Mouse (Mus musculus): Measurements from ENCODE around the gene Doc2b. TPM values are rescaled to one million over a fixed set of nuclear protein-coding genes. Genes with fewer than 3 reads are reported as not detected.
A peak's percentile ranks its signal among the peaks of the same experiment; 100 is the strongest.

Gene Doc2b
- polyA plus RNA-seq, 1 experiment from 2014 or later = 0.23 TPM

GRCm38 (mm10) chr11:75760785-75761184 lies 35.1 kb downstream of the Doc2b start:
- WGBS = 88% methylated on average over 5 of the region's 5 CpGs
- ATAC-seq (ENCODE audit: extremely low read depth, insufficient number of reproducible peaks, low FRiP score, low TSS enrichment) = no peak
- no peaks in the 10 kb centered on the region for H3K27me3 ChIP-seq (replicated peaks)

GRCm38 (mm10) chr11:75758553-75758952 lies 37.3 kb downstream of the Doc2b start:
- H3K36me3 ChIP-seq = peaks cover 91% of the 10 kb centered on the region
- H3K4me2 ChIP-seq = no peak overlapping the region
- H3K4me3 ChIP-seq = no peak overlapping the region
- H3K27me3 ChIP-seq (replicated peaks) = no peaks in the 10 kb centered on the region
- no peak overlapping the region for H3K9ac ChIP-seq
- H3K9me3 ChIP-seq = no peaks in the 10 kb centered on the region
- ATAC-seq (ENCODE audit: extremely low read depth, insufficient number of reproducible peaks, low FRiP score, low TSS enrichment) = no peak
- H3K27ac ChIP-seq (replicated peaks) = no peak overlapping the region
- H3K4me1 ChIP-seq = no peaks in the 10 kb centered on the region
- WGBS = 89% methylated on average over 1 of the region's 1 CpGs

More at GRCm38 (mm10) chr11:75760785-75761184, 35.1 kb downstream of the Doc2b start:
- H3K36me3 ChIP-seq = peaks cover 97% of the 10 kb centered on the region
- H3K4me2 ChIP-seq = no peak overlapping the region
- no peak overlapping the region for H3K9ac ChIP-seq
- H3K9me3 ChIP-seq = no peaks in the 10 kb centered on the region
- no peak overlapping the region for H3K27ac ChIP-seq (replicated peaks)
- H3K4me3 ChIP-seq = no peak overlapping the region
- H3K4me1 ChIP-seq = no peaks in the 10 kb centered on the region

- no peak for ATAC-seq (ENCODE audit: extremely low read depth, insufficient number of reproducible peaks, low FRiP score, low TSS enrichment)
- Histone ChIP-seq H3K9me3 (no peaks in the 10 kb centered on the region), H3K4me2 (no peak overlapping the region), H3K4me3 (no peak overlapping the region), H3K36me3 (peaks cover 87% of the 10 kb centered on the region), H3K27me3 (replicated peaks) (no peaks in the 10 kb centered on the region), H3K27ac (replicated peaks) (no peak overlapping the region), H3K9ac (no peak overlapping the region), H3K4me1 (0 out of 2 replicates have a peak, but pooled peaks cover 6% of the 10 kb centered on the region)
- WGBS = 68% methylated on average over 8 of the region's 8 CpGs
Observed at GRCm38 (mm10) chr11:75756687-75757086, 39.2 kb downstream of the Doc2b start.

GRCm38 (mm10) chr11:75751082-75751481 lies 44.8 kb downstream of the Doc2b start:
- H3K36me3 ChIP-seq = peaks cover 42% of the 10 kb centered on the region
- H3K9me3 ChIP-seq = no peaks in the 10 kb centered on the region
- peaks cover 59% of the 10 kb centered on the region for H3K4me1 ChIP-seq
- H3K27ac ChIP-seq (replicated peaks) = no peak overlapping the region
- 80% methylated on average over 4 of the region's 4 CpGs for WGBS
- no peaks in the 10 kb centered on the region for H3K27me3 ChIP-seq (replicated peaks)
- ATAC-seq (ENCODE audit: extremely low read depth, insufficient number of reproducible peaks, low FRiP score, low TSS enrichment) = no peak
- no peak overlapping the region for H3K9ac ChIP-seq
- no peak overlapping the region for H3K4me2 ChIP-seq
- H3K4me3 ChIP-seq = no peak overlapping the region

- Histone ChIP-seq H3K36me3 (peaks cover 37% of the 10 kb centered on the region), H3K9me3 (no peaks in the 10 kb centered on the region), H3K4me2 (no peak overlapping the region), H3K4me3 (no peak overlapping the region), H3K4me1 (peaks cover 63% of the 10 kb centered on the region), H3K27ac (replicated peaks) (no peak overlapping the region), H3K9ac (no peak overlapping the region), H3K27me3 (replicated peaks) (no peaks in the 10 kb centered on the region)
- no peak for ATAC-seq (ENCODE audit: extremely low read depth, insufficient number of reproducible peaks, low FRiP score, low TSS enrichment)
- WGBS = 76% methylated on average over 1 of the region's 1 CpGs
Observed at GRCm38 (mm10) chr11:75750537-75750936, 45.3 kb downstream of the Doc2b start.

- Histone ChIP-seq H3K36me3 (peaks cover 20% of the 10 kb centered on the region), H3K9me3 (no peaks in the 10 kb centered on the region), H3K27ac (replicated peaks) (no peak overlapping the region), H3K4me3 (no peak overlapping the region), H3K27me3 (replicated peaks) (no peaks in the 10 kb centered on the region), H3K9ac (no peak overlapping the region), H3K4me1 (peaks cover 77% of the 10 kb centered on the region), H3K4me2 (no peak overlapping the region)
- no peak for ATAC-seq (ENCODE audit: extremely low read depth, insufficient number of reproducible peaks, low FRiP score, low TSS enrichment)
- 86% methylated on average over 3 of the region's 3 CpGs for WGBS
Observed at GRCm38 (mm10) chr11:75744761-75745160, 51.1 kb downstream of the Doc2b start.

- H3K36me3 ChIP-seq = peaks cover 32% of the 10 kb centered on the region
- H3K4me2 ChIP-seq = no peak overlapping the region
- H3K4me1 ChIP-seq = peaks cover 72% of the 10 kb centered on the region
- peak overlapping the region; percentile 20; the same call in 1 of the 2 replicates for H3K27ac ChIP-seq (replicated peaks)
- WGBS = 54% methylated on average over 3 of the region's 3 CpGs
- H3K27me3 ChIP-seq (replicated peaks) = no peaks in the 10 kb centered on the region
- no peaks in the 10 kb centered on the region for H3K9me3 ChIP-seq
- no peak overlapping the region for H3K4me3 ChIP-seq
- ATAC-seq (ENCODE audit: extremely low read depth, insufficient number of reproducible peaks, low FRiP score, low TSS enrichment) = no peak
- H3K9ac ChIP-seq = no peak overlapping the region
Observed at GRCm38 (mm10) chr11:75741615-75742014, 54.2 kb downstream of the Doc2b start.

GRCm38 (mm10) chr11:75740204-75740603 lies 55.6 kb downstream of the Doc2b start:
- H3K4me1 ChIP-seq = peaks cover 74% of the 10 kb centered on the region

GRCm38 (mm10) chr11:75738477-75738821 lies 57.4 kb downstream of the Doc2b start:
- Histone ChIP-seq H3K4me3 (no peak overlapping the region), H3K4me2 (no peak overlapping the region), H3K36me3 (peaks cover 27% of the 10 kb centered on the region), H3K9me3 (no peaks in the 10 kb centered on the region), H3K4me1 (peaks cover 80% of the 10 kb centered on the region), H3K27me3 (replicated peaks) (no peaks in the 10 kb centered on the region), H3K27ac (replicated peaks) (no peak overlapping the region), H3K9ac (no peak overlapping the region)
- WGBS = 90% methylated on average over 7 of the region's 7 CpGs
- ATAC-seq (ENCODE audit: extremely low read depth, insufficient number of reproducible peaks, low FRiP score, low TSS enrichment) = no peak

More at GRCm38 (mm10) chr11:75740204-75740603, 55.6 kb downstream of the Doc2b start:
- no peaks in the 10 kb centered on the region for H3K27me3 ChIP-seq (replicated peaks)
- H3K9ac ChIP-seq = 0 out of 2 replicates have a peak overlapping the region, but pooled peaks have one; percentile 10
- no peak for ATAC-seq (ENCODE audit: extremely low read depth, insufficient number of reproducible peaks, low FRiP score, low TSS enrichment)
- no peak overlapping the region for H3K4me3 ChIP-seq
- H3K4me2 ChIP-seq = 0 out of 2 replicates have a peak overlapping the region, but pooled peaks have one; percentile 7
- no peaks in the 10 kb centered on the region for H3K9me3 ChIP-seq
- WGBS = 60% methylated on average over 3 of the region's 3 CpGs
- peak overlapping the region; percentile 25; the same call in 1 of the 2 replicates for H3K27ac ChIP-seq (replicated peaks)
- H3K36me3 ChIP-seq = peaks cover 32% of the 10 kb centered on the region

GRCm38 (mm10) chr11:75737806-75738476 lies 57.9 kb downstream of the Doc2b start:
- Histone ChIP-seq H3K36me3 (peaks cover 22% of the 10 kb centered on the region), H3K9ac (no peak overlapping the region), H3K27me3 (replicated peaks) (no peaks in the 10 kb centered on the region), H3K27ac (replicated peaks) (no peak overlapping the region; the same call in 1 of the 2 replicates), H3K4me1 (peaks cover 77% of the 10 kb centered on the region), H3K9me3 (no peaks in the 10 kb centered on the region), H3K4me3 (no peak overlapping the region), H3K4me2 (0 out of 2 replicates have a peak overlapping the region, but pooled peaks have one; percentile 2)
- no peak for ATAC-seq (ENCODE audit: extremely low read depth, insufficient number of reproducible peaks, low FRiP score, low TSS enrichment)
- WGBS = 74% methylated on average over 2 of the region's 2 CpGs

- Histone ChIP-seq H3K27me3 (replicated peaks) (no peaks in the 10 kb centered on the region), H3K4me3 (peak overlapping the region; percentile 11; the same call in 1 of the 2 replicates), H3K4me1 (peaks cover 79% of the 10 kb centered on the region)
Observed at GRCm38 (mm10) chr11:75736978-75737377, 58.9 kb downstream of the Doc2b start.

More at GRCm38 (mm10) chr11:75736978-75737377, 58.9 kb downstream of the Doc2b start:
- Histone ChIP-seq H3K27ac (replicated peaks) (no peak overlapping the region), H3K36me3 (peaks cover 21% of the 10 kb centered on the region), H3K9ac (peak overlapping the region; percentile 5), H3K9me3 (no peaks in the 10 kb centered on the region), H3K4me2 (peak overlapping the region; percentile 41)
- ATAC-seq (ENCODE audit: extremely low read depth, insufficient number of reproducible peaks, low FRiP score, low TSS enrichment) = no peak
- 51% methylated on average over 3 of the region's 3 CpGs for WGBS

Data from heart, embryonic 13.5 days (tissue).